ENCODE assay signal across 11 mouse cellular contexts in the genomic region with DNA sequence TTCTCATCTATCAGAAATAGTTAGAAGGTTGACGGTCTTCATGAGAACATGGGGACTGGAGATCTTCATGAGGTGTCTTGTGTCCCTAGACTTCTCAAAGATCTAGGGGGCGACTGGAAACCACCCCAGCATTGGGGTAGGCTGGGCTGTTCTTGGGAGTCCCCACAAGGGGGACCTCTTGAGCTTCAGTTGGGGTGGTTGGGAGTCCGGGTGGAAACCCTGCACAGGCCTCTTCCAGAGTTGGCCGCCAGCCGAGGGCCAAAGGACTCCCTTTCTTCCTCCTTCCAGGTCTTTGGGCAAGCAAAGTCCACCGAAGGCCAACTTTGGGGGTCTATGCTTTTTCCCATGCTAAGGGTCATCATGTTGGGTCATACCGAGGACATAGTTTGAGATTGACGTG.
DNase-seq lines count a peak whose midpoint lies in the region; ATAC-seq and TF ChIP-seq lines count a peak whose summit lies in the region.
"Had no signal": no experiment of that assay in that cellular context is flagged by ENCODE, and none has a peak within 500 bp of the region (broad histone marks: within the 10 kb centered on the region; RNA-seq: fewer than 3 reads in every experiment).

No protein-coding gene starts in this region.

- TF ChIP-seq POLR2A in kidney, adult 2 months (IDR thresholded peaks at IDR 0.05; ENCODE audit: low read depth, low read length), result no peak

- DNase-seq in kidney, adult 18-20 months, result peak; percentile 42
- peak; percentile 25 for DNase-seq in ES-CJ7 (ENCODE audit: low read depth, low spot score)
- peak; percentile 53 for DNase-seq in kidney, adult 2 months
- no peak for DNase-seq in stomach, postnatal 0 days (ENCODE audit: low spot score)
- no peak for DNase-seq in urinary bladder, adult 2 months (ENCODE audit: low spot score)
- DNase-seq in layer of hippocampus, postnatal 36 days, result no peak
- DNase-seq: cerebellum, postnatal 25 days; gastrocnemius, postnatal 10 days had no signal

- no peak overlapping the region for H3K27ac ChIP-seq in kidney, embryonic 16.5 days (ENCODE audit: low read length)
- no peak overlapping the region for H3K27ac ChIP-seq in kidney, adult 2 months (ENCODE audit: insufficient read depth, low read depth, low read length)
- H3K27ac ChIP-seq in stomach, postnatal 0 days (replicated peaks), result no peak overlapping the region
- H3K27ac ChIP-seq: macrophage had no signal

- H3K4me3 ChIP-seq in kidney, embryonic 16.5 days (ENCODE audit: low read length), result no peak overlapping the region
- no peak overlapping the region for H3K4me3 ChIP-seq in kidney, adult 2 months (ENCODE audit: insufficient read depth, low read depth, low read length)
- H3K4me3 ChIP-seq in stomach, postnatal 0 days (ENCODE audit: low read depth, low read length), result no peak overlapping the region

- peaks cover 3% of the 10 kb centered on the region for H3K9me3 ChIP-seq in kidney, embryonic 16.5 days (ENCODE audit: low read length)
- H3K9me3 ChIP-seq in stomach, postnatal 0 days (ENCODE audit: control insufficient read depth, low read length), result no peaks in the 10 kb centered on the region

- no peaks in the 10 kb centered on the region for H3K36me3 ChIP-seq in kidney, embryonic 16.5 days (ENCODE audit: insufficient read depth, low read length)
- no peaks in the 10 kb centered on the region for H3K36me3 ChIP-seq in kidney, adult 2 months (ENCODE audit: control insufficient read depth, insufficient read depth, low read length)
- no peaks in the 10 kb centered on the region for H3K36me3 ChIP-seq in stomach, postnatal 0 days (ENCODE audit: control insufficient read depth, insufficient read depth, low read length)

- no peaks in the 10 kb centered on the region for H3K4me1 ChIP-seq in kidney, embryonic 16.5 days (ENCODE audit: insufficient read depth, low read length)
- H3K4me1 ChIP-seq in kidney, adult 2 months (ENCODE audit: control insufficient read depth, insufficient read depth, low read length), result no peaks in the 10 kb centered on the region
- H3K4me1 ChIP-seq in stomach, postnatal 0 days (replicated peaks; ENCODE audit: control insufficient read depth, insufficient read depth), result no peaks in the 10 kb centered on the region

- 80% methylated on average over 8 of the region's 8 CpGs for WGBS in kidney, embryonic 16.5 days
- 77% methylated on average over 8 of the region's 8 CpGs for WGBS in kidney, adult 2 months
- whole genome bisulfite sequencing in stomach, postnatal 0 days, result 88% methylated on average over 8 of the region's 8 CpGs

- TF ChIP-seq EP300 in stomach, postnatal 0 days (optimal IDR thresholded peaks at IDR 0.05), result no peak

- H3K27me3 ChIP-seq in kidney, embryonic 16.5 days (ENCODE audit: insufficient read depth, low read length), result no peaks in the 10 kb centered on the region
- no peaks in the 10 kb centered on the region for H3K27me3 ChIP-seq in kidney, adult 2 months (replicated peaks; ENCODE audit: control insufficient read depth, insufficient read depth, low read length)
- no peaks in the 10 kb centered on the region for H3K27me3 ChIP-seq in stomach, postnatal 0 days (ENCODE audit: control insufficient read depth, insufficient read depth, low read length)

- H3K4me2 ChIP-seq in kidney, embryonic 16.5 days (replicated peaks; ENCODE audit: low read depth, low read length), result no peak overlapping the region
- no peak overlapping the region for H3K4me2 ChIP-seq in stomach, postnatal 0 days (replicated peaks; ENCODE audit: low read depth)

- peak; percentile 44 for TF ChIP-seq CTCF in kidney, adult 2 months (conservative IDR thresholded peaks at IDR 0.05; ENCODE audit: insufficient read depth, insufficient read length, low read depth, low read length)
- TF ChIP-seq CTCF in stomach, postnatal 0 days (IDR thresholded peaks at IDR 0.05; ENCODE audit: low read depth), result peak; percentile 55

- H3K9ac ChIP-seq in kidney, embryonic 16.5 days (replicated peaks; ENCODE audit: low read length), result no peak overlapping the region
- no peak overlapping the region for H3K9ac ChIP-seq in stomach, postnatal 0 days (ENCODE audit: low read length)

- no peak for ATAC-seq in kidney, embryonic 16.5 days (ENCODE audit: low FRiP score, low TSS enrichment)
- ATAC-seq in stomach, postnatal 0 days (ENCODE audit: low FRiP score, low TSS enrichment), result no peak
- ATAC-seq in erythroid progenitor cell, adult 5-6 weeks (replicated peaks; ENCODE audit: low FRiP score, poor library complexity, severe bottlenecking), result no peak

Comparison
In these comparisons a context has a peak if more than half of its experiments do, and no peak if none do; other contexts are left out.
1. DNase-seq: peak in kidney, adult 18-20 months (single experiment), ES-CJ7 (single experiment) and kidney, adult 2 months (single experiment); none in stomach, postnatal 0 days (single experiment), urinary bladder, adult 2 months (single experiment) and layer of hippocampus, postnatal 36 days (0 of 2).